Mouse (Mus musculus) stomach, postnatal 0 days (tissue): Measurements from ENCODE around the gene Adam15. TPM values are rescaled to one million over a fixed set of nuclear protein-coding genes. Genes with fewer than 3 reads are reported as not detected.

Experiments used
- ATAC-seq: fragments of 200-750 bp; cut with Nextera tagmentation; 2 replicates; pipeline ENCODE4 v1.8.0; 2017; ENCODE audit not compliant: low FRiP score, low TSS enrichment
- DNase-seq: peaks from one replicate; pipeline ENCODE4 v3.0.0-alpha.2; 2016; ENCODE audit warnings: low spot score
- H3K27ac ChIP-seq: fragments of 300-500 bp; sonication (generic); replicated peaks from 2 replicates; pipeline ENCODE4 v1.5.1; 2014; ENCODE audit warnings: mild to moderate bottlenecking, control low read depth
- H3K27me3 ChIP-seq: fragments of 300-500 bp; sonication (generic); 2 replicates; pipeline ENCODE4 v1.6.1; 2014; ENCODE audit warnings: low read length; ENCODE audit not compliant: control insufficient read depth, insufficient read depth
- H3K36me3 ChIP-seq: fragments of 300-500 bp; sonication (generic); 2 replicates; pipeline ENCODE4 v1.6.1; 2014; ENCODE audit warnings: low read length, mixed read lengths; ENCODE audit not compliant: control insufficient read depth, insufficient read depth
- H3K4me1 ChIP-seq: fragments of 300-500 bp; sonication (generic); replicated peaks from 2 replicates; pipeline ENCODE4 v1.6.1; 2014; ENCODE audit warnings: antibody characterized with exemption; ENCODE audit not compliant: control insufficient read depth, insufficient read depth
- H3K4me2 ChIP-seq: fragments of 300-500 bp; sonication (generic); replicated peaks from 2 replicates; pipeline ENCODE4 v1.6.1; 2014; ENCODE audit warnings: low read depth, mild to moderate bottlenecking, control low read depth, moderate library complexity
- H3K4me3 ChIP-seq: fragments of 300-500 bp; sonication (generic); 2 replicates; pipeline ENCODE4 v1.5.1; 2014; ENCODE audit warnings: low read depth, low read length, control low read depth
- H3K9ac ChIP-seq: fragments of 300-500 bp; sonication (generic); 2 replicates; pipeline ENCODE4 v1.6.1; 2014; ENCODE audit warnings: mild to moderate bottlenecking, low read length, control low read depth, mixed read lengths
- H3K9me3 ChIP-seq: fragments of 300-500 bp; sonication (generic); 2 replicates; pipeline ENCODE4 v1.6.1; 2016; ENCODE audit warnings: low read length; ENCODE audit not compliant: control insufficient read depth
- CTCF ChIP-seq: IDR thresholded peaks from 2 replicates; pipeline ENCODE4 v1.5.1; 2016; ENCODE audit warnings: antibody characterized with exemption, low read depth, mild to moderate bottlenecking, moderate library complexity
- EP300 ChIP-seq: optimal IDR thresholded peaks from 2 replicates; pipeline ENCODE3; 2016; ENCODE audit warnings: antibody characterized with exemption
- WGBS: fragments of 180-500 bp; shearing (Covaris S2); extraction: QIAGEN DNeasy Blood & Tissue Kit; methylation state at CpG from one replicate; pipeline ENCODE4 v1.1.7; 2014; 5-methylcytosine and 5-hydroxymethylcytosine counted together
- polyA plus RNA-seq: library from polyadenylated mRNA; unstranded; fragments of >200 nt; fragmentation: Nextera tagmentation; extraction: Ambion mirVana; gene quantifications from 2 replicates; pipeline ENCODE4 v1.2.1, GENCODE M21; 2015

Adam15 gene
- polyA plus RNA-seq, 1 experiment from 2014 or later: 43.0 TPM

DNA sequence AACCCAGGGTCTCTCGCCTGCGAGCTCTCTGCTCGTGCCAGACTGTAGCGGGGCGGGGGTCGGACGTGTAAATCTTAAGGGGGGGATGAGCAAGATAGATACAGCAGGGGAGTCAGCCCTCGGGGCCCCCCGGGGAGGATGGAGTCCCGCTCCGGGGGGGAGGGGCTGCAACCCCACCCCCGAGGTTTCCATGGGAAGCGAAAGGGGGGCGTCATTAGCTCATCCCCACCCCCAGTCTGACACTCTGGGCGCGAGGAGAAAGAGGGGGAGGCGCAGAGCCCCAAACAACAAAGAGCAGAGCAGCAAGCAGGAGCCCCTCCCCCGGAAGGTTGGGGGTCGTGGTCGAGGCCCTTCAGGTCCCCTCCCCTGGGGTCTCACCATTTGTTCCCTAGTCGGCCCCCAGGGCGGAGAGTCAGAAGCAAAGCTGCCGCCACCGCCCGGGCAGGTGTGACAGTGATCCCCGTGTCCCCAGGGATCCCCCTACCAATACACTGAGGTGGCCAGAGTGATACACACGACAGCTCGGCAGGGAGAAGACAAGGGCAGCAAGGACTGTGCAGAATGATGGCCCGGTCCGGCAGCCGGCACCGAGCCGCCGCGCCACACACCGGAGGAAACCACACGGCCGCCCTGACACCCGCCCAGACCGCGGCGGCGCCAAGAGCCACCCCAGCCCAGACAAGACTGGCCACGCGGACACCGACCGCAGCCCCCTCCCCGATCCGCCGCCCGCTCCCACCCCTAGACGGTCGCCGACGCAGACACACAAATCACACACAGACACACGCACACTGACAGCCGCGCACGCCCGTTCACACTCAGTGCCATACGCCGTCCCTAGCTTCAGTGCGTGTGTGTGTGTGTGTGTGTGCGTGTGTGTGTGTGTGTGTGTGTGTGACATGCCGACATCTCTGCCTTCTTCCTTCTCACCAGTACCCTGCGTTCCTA lies 28.3 kb downstream of the Adam15 start:
- DNase-seq (peak; percentile 42), ATAC-seq (no peak)
- Histone ChIP-seq H3K9me3 (no peaks in the 10 kb centered on the region), H3K4me3 (peak overlapping the region; percentile 56), H3K27ac (no peak overlapping the region; the same call in 1 of the 2 replicates), H3K4me2 (peak overlapping the region; percentile 99), H3K36me3 (no peaks in the 10 kb centered on the region), H3K27me3 (no peaks in the 10 kb centered on the region), H3K9ac (peak overlapping the region; percentile 47), H3K4me1 (peaks cover 13% of the 10 kb centered on the region)
- 1% methylated on average over 64 of the region's 66 CpGs for WGBS
- no peak for TF ChIP-seq CTCF
- TF ChIP-seq EP300: no peak

DNA sequence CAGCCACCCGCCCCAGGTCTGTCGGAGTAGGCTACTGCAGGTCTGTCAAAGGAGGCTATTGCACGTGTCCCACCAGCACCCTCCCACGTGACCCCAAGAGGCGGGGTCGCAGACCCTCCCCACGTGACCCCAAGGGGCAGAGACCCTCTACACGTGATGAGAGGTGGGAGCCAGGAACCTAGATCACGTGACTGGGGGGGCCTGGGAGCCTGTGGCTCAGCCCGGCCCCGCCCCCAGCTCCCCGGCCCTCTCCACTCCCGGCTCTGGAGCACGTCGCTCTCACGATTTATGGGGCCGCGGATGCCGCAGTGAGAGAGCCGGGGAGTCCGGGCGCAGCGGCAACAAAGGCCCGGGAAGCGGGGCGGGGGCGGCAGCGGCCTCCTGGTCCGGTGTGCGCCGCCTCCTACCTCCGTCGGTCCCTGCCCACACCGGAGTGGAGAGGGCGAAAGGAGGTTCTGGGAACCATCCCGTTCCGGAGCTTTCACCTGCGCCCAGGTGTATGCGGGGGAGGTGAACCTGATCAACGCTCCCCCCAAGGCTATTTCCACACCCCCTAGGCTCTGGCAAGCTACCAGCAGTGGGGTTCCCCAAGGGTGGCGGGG lies 29.1 kb downstream of the Adam15 start:
- peaks cover 13% of the 10 kb centered on the region for H3K4me1 ChIP-seq

DNA sequence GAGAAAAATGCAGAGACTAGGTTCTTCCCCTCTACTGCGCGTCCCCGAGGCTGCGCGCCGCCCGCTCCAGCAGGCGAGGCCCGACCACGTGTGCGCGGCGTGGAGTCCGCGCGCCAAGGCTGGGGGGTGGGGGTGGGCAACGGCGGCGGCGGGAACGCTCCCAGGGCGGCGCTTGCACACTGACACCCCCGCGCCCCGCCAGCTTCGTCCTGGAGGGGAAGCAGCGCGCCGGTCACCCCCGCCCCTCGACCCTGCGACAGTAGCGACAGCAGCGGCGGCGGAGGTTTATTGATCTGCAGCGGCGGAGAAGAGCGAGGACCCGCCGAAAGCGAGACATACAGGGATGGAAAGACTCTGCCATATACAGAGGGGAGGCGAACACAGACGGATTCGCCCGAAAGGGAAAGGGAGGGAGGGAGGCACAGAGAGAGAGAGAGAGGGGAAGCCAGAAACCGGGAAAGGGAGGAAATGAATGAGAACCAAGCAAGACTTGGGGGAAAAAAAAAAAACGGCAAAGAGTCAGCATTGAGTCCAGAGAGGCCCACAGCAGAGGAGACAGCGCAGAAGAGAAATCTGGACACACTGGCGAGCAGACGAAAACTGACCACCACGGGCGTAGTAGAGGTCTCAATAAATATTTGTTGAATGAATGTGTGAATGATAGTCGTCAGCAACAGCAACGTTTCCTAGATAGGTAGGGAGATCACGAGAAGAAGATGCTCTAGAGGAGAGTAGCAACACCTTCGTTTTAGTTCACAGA lies 30.0 kb downstream of the Adam15 start:
- 3% methylated on average over 51 of the region's 58 CpGs for WGBS
- Histone ChIP-seq H3K27ac (0 out of 2 replicates have a peak overlapping the region, but pooled peaks have one; percentile 30), H3K9ac (peak overlapping the region; percentile 49; the same call in 1 of the 2 replicates), H3K4me1 (peaks cover 15% of the 10 kb centered on the region), H3K4me2 (peak overlapping the region; percentile 99), H3K9me3 (no peaks in the 10 kb centered on the region), H3K27me3 (no peaks in the 10 kb centered on the region), H3K4me3 (peak overlapping the region; percentile 56), H3K36me3 (no peaks in the 10 kb centered on the region)
- DNase-seq (peak; percentile 37), ATAC-seq (no peak)
- TF ChIP-seq EP300 (no peak), CTCF (no peak)

More for the DNA sequence above, 29.1 kb downstream of the Adam15 start:
- no peaks in the 10 kb centered on the region for H3K9me3 ChIP-seq
- WGBS: under 1% methylated on average over 40 of the region's 41 CpGs
- H3K4me2 ChIP-seq: peak overlapping the region; percentile 99
- H3K9ac ChIP-seq: peak overlapping the region; percentile 47
- no peak overlapping the region; the same call in 1 of the 2 replicates for H3K27ac ChIP-seq
- DNase-seq (peak; percentile 54), ATAC-seq (no peak)
- no peaks in the 10 kb centered on the region for H3K27me3 ChIP-seq
- TF ChIP-seq EP300 (no peak), CTCF (no peak)
- no peaks in the 10 kb centered on the region for H3K36me3 ChIP-seq
- peak overlapping the region; percentile 56 for H3K4me3 ChIP-seq

DNA sequence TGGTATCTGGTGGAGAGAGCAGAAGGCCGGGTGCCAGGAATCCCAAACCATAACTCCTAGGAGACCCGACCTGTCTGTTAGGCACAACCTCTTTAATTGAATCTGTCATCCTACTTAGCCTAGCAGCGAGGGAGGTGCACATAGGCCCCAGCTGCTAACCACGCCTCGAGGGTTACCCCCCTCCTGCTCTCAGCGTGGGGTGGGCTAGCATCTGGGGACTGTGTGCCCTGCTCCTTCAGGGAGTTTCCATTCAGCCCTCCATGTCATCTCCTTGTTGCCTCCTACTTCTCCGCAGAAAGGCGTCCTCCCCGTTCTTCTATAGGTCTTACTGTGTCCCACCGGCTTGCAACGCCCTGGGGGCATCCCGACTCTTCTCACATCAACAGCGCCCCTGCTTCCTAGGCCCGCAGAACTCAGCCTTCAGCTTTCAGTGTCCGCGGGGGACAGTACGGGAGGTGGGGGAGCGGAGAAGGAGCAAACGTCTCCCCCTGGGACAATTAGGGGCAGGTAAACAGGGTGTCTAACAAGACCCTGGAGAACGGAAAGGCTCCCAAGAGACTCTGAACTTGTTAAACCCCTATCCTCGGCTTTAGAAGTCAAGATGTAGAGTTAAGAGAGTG lies 30.7 kb downstream of the Adam15 start:
- Histone ChIP-seq H3K27ac (0 out of 2 replicates have a peak overlapping the region, but pooled peaks have one; percentile 30), H3K9me3 (no peaks in the 10 kb centered on the region), H3K4me3 (peak overlapping the region; percentile 56), H3K4me2 (peak overlapping the region; percentile 99), H3K9ac (peak overlapping the region; percentile 49; the same call in 1 of the 2 replicates), H3K4me1 (peaks cover 15% of the 10 kb centered on the region), H3K27me3 (no peaks in the 10 kb centered on the region), H3K36me3 (no peaks in the 10 kb centered on the region)
- no peak for ATAC-seq
- no peak for DNase-seq
- TF ChIP-seq CTCF (no peak), EP300 (no peak)
- WGBS: 30% methylated on average over 21 of the region's 21 CpGs

DNA sequence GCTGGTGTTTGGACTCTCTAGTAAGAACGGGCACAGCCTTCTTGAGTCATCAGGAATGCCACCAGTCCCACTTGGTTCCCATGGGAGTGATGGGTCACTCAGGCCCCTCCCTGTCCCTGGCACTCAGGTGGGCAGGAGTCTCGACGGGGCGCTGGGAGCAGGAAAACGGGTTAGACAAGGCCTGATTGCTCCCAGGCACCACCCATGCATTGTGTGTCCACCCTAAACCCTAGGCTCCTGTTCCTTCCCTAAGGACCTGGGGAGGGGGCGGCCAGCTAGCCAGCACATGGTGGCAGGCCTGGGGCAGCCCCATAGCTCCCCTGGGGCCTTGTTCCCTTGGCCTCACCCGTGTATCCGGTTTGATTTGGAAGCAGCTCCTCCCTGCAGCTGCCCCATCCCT lies 31.5 kb downstream of the Adam15 start:
- no peak for TF ChIP-seq EP300
- TF ChIP-seq CTCF: no peak
- 62% methylated on average over 8 of the region's 8 CpGs for WGBS

More for the DNA sequence above, 31.5 kb downstream of the Adam15 start:
- DNase-seq: no peak
- Histone ChIP-seq H3K4me3 (no peak overlapping the region), H3K27ac (peak overlapping the region; percentile 58; the same call in 1 of the 2 replicates), H3K4me1 (peaks cover 15% of the 10 kb centered on the region), H3K36me3 (no peaks in the 10 kb centered on the region), H3K9ac (no peak overlapping the region), H3K9me3 (no peaks in the 10 kb centered on the region), H3K27me3 (no peaks in the 10 kb centered on the region), H3K4me2 (no peak overlapping the region)
- ATAC-seq: no peak
